Mouse (Mus musculus) embryo, embryonic 9.5 days (tissue): ENCODE results near the gene Itgb6.

Source experiments
- DNase-seq: peaks from one replicate; pipeline ENCODE4 v3.0.0-alpha.2; 2017; ENCODE audit errors: extremely low spot score

The Itgb6 gene

GRCm38 (mm10) chr2:60614758-60615157, 107.7 kb downstream of the Itgb6 start:
- DNase-seq: no peak

DNA sequence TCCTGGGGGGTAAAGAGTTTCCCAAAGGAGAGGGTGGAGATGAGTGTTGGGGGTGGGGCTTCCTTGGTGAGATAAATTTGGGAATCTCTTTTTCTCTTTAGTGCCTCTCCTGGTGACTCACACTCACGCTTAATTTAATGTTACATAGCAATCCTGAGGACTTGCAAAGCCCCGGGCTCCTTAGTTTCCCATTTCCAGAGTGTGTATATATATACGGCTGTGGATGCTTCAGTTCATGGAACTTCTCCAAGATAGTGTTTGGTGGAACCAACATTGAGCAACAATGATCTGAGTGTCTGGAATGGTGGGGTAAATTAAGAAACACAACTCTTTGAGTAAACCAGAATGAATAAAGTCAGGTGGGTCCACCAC, 108.6 kb downstream of the Itgb6 start:
- no peak for DNase-seq

- DNase-seq: no peak
Measured at GRCm38 (mm10) chr2:60612906-60613856, 109.3 kb downstream of the Itgb6 start.

DNA sequence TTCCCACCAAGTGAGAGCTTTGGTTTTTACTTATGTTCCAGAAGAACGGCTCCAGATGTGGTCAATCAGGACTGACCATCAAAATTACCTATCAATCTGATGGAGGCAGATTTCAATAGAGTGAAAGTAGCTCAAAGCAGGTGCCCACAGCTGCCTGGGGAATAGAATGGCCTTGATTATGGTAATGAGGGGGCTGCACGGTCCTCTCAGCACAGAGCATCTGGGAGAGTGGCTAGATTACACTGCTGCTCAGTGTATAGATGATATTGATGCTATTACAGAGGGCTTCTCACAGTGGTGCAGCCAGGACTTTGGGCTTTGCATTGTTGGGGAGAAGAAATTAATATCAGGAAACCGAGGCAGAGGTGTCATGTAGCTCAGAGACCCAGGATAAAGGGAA, 110.8 kb downstream of the Itgb6 start:
- DNase-seq: no peak

DNA sequence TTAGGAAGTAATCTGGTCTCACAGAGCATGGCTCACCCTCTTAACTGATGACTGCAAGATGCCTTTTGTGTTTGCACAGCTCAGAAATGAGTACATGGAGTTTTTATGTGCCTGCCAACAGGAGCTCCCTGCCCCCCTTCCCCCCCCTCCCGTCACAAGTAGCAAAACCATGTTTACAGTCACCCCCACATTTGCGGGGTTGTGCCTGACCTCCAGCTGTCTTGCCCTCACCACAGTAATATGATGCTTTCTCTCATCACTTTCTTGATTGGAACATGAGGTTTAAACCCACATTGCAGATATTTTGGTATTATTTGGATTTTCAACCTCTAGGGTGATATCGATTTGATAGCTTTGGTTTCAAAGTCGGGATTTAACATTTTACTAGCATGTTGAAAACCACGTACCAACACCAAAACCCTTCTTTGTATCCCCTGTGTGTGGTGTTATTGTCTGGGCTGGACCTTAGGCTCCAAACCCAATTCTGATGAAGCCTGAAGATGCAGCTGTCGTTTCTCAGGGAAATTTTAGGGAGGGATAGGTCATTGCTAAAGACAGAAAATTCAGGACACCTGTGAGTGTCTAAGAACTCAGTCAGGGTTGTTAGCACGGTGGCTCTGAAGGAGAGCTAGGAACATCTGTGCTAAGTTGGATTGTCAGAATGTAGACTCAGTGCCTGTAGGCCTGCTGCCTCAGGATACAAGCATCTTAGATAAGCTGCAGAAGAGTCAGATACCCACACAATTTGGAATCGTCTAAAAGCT, 112.8 kb downstream of the Itgb6 start:
- no peak for DNase-seq

DNA sequence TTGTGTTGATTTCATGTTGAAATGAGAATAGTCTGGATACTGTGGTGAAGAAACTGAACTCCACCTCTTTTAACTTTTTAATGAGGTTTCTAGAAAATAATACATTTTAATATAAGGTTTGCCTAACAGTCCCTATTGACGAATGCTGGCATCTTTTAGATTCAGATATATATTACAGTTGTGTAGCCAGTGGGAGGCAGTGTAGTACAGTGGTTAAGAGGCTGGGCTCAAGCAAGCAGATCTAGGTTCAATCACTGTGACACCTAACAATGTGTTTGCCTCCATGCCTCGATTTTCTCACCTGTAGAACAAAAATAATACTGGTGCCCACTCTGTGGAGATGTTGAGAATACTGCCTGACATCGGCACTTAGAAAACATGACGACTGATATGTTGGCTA, 114.5 kb downstream of the Itgb6 start:
- DNase-seq: no peak

- DNase-seq: no peak
Measured at GRCm38 (mm10) chr2:60601326-60601725, 121.1 kb downstream of the Itgb6 start.

DNA sequence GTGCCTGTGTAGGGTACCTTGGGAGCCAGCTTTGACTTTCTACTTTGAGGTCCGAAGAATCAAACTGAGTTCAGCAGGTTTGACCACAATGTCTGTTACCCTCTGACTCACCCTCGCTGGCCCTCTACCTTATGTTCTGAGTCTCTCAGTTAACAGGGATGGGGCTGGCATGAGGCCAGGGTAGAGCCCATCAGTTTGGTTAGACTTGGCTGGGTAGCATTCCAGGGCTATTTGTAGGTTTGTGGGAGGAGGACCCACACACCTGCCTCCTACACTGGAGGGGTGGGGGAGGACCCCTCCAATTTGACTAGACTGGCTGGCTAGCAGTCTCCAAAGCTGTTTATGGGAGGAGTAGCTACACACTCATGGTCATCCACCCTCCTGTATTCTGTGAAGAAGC, 121.6 kb downstream of the Itgb6 start:
- no peak for DNase-seq

DNA sequence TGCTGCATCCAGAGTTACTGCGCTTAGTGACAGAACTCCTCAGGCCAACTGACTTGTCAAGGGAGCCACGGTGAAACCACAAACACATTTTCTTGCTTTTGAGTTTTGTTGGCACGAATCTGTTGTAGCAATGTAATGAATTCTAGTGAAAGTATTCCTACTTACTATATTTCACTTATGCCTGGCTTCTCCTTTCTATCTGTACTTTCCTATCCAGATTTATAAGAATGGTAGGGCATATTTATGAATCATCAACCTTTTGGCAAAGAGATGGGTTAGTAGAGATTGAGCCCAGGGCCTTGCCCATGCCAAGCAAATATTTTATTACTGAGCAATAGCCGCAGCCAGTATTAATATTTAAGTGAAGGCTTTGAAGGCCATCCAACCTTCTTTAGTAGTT, 139.0 kb downstream of the Itgb6 start:
- no peak for DNase-seq

GRCm38 (mm10) chr2:60554561-60554960, 167.9 kb downstream of the Itgb6 start:
- DNase-seq: no peak

DNA sequence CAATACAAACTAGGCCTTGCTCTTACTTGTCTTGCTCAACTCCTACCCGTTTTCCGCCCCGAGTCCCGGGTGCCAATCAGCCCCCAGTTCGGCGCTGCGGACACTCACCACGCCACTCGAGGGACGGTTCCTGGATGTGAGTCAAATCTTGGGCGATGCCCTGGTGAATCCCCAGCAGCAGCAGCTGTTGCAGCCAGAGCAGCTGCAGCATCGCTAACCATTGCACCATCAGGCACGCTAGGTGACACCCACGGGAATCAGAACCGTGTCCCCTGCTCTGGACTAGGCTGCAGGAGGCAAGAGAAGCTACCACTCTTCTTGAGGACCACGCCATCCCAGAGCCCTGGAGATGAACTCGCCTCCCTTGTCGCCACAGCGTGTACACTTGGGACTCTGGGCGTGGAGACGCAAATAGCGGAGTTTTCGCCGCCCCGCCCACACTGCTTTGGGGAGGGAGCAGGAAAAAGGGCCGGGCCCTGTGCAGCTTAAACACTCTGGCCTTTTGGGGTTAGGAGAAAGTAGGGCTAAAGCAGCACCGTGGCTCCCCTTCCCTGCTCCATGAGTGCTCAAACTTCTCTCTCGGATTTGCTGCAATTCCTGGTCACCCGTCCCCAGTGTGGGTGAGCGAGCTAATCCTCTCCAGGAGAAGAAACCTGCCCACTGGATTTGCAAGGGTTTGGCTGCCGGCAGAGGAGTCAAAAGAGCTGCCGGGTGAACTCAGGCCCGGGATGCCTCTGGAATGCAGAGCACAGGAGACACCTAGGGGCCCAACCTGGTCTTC, 169.4 kb downstream of the Itgb6 start, which contains the start of gene Pla2r1:
Pla2r1 (minus strand) TSS at position 407 of the 781 bp plus-strand sequence.
- DNase-seq: peak; percentile 77

GRCm38 (mm10) chr2:60552177-60552901, 170.1 kb downstream of the Itgb6 start:
- no peak for DNase-seq

DNA sequence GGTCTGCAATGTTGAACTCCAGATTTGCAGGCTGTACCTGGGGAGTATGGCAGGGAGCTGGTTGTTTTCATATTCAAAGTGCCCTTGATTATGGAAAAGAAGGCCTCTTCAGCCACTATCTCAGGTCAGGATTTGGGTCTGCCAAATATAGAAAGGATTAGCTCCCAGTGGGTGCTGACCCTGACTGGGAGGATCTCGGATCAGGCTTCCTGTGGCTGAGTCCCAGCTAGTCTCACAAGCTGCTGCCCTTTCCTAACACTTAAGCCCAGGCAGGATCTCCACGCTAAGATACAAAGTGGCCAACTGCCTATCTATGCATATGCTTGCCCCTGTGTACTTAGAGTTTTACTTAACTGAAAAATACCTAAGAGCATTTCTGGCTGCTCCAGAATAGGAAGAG, 170.8 kb downstream of the Itgb6 start:
- DNase-seq: no peak

DNA sequence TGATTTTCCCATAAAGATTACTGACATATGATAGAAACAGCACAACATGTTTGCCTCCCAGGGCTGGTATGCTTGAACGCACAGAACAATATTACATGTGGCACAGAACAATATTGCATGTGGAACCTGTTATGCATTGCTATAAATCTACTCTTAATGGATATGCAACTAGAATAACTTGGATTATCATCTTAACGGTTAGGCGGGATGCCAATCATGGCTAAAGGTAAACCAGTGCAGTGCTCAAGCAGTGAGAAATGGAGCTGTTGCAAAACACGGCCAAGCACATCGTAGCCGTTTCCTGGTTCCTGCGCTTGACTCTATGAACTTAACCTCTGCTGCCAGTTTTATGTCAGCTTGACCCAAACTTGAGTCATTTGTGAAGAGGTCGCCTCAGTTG, 171.9 kb downstream of the Itgb6 start:
- DNase-seq: no peak

GRCm38 (mm10) chr2:60549851-60550250, 172.6 kb downstream of the Itgb6 start:
- DNase-seq: no peak
